Mouse (Mus musculus) liver, embryonic 13.5 days (tissue): ENCODE measurements around the gene Ppp1r14d. TPM values are rescaled to one million over a fixed set of nuclear protein-coding genes. Genes with fewer than 3 reads are reported as not detected.
A peak's percentile ranks its signal among the peaks of the same experiment; 100 is the strongest.

ENCODE experiments used
- ATAC-seq: fragments of 200-750 bp; cut with Nextera tagmentation; 2 replicates; pipeline ENCODE4 v1.8.0; 2017; ENCODE audit warnings: low read depth, mild to moderate bottlenecking, moderate number of reproducible peaks, moderate library complexity
- DNase-seq: peaks from one replicate; pipeline ENCODE4 v3.0.0; 2022
- H3K27ac ChIP-seq: fragments of 300-500 bp; sonication (generic); 2 replicates; pipeline ENCODE4 v1.5.1; 2015; ENCODE audit warnings: moderate library complexity, mild to moderate bottlenecking, inconsistent platforms
- H3K27me3 ChIP-seq: fragments of 300-500 bp; sonication (generic); 2 replicates; pipeline ENCODE4 v1.6.1; 2015; ENCODE audit warnings: mild to moderate bottlenecking, inconsistent platforms
- H3K36me3 ChIP-seq: fragments of 300-500 bp; sonication (generic); 2 replicates; pipeline ENCODE4 v1.6.1; 2015; ENCODE audit warnings: mild to moderate bottlenecking, inconsistent platforms
- H3K4me1 ChIP-seq: fragments of 300-500 bp; sonication (generic); replicated peaks from 2 replicates; pipeline ENCODE4 v1.6.1; 2015; ENCODE audit warnings: inconsistent platforms
- H3K4me2 ChIP-seq: fragments of 300-500 bp; sonication (generic); 2 replicates; pipeline ENCODE4 v1.6.1; 2015; ENCODE audit warnings: inconsistent platforms, mild to moderate bottlenecking, moderate library complexity
- H3K4me3 ChIP-seq: fragments of 300-500 bp; sonication (generic); replicated peaks from 2 replicates; pipeline ENCODE4 v1.5.1; 2015; ENCODE audit warnings: mild to moderate bottlenecking, inconsistent platforms
- H3K9ac ChIP-seq: fragments of 300-500 bp; sonication (generic); 2 replicates; pipeline ENCODE4 v1.6.1; 2015; ENCODE audit warnings: mild to moderate bottlenecking, inconsistent platforms
- H3K9me3 ChIP-seq: fragments of 300-500 bp; sonication (generic); replicated peaks from 2 replicates; pipeline ENCODE4 v1.6.1; 2016; ENCODE audit warnings: inconsistent platforms
- WGBS: fragments of 180-500 bp; shearing (Covaris S2); methylation state at CpG from one replicate; pipeline ENCODE4 v1.1.7; 2015; ENCODE audit not compliant: insufficient replicate concordance; 5-methylcytosine and 5-hydroxymethylcytosine counted together
- polyA plus RNA-seq: library from polyadenylated mRNA; unstranded; fragments of >200 nt; fragmentation: Nextera tagmentation; extraction: Ambion mirVana; gene quantifications from 2 replicates; pipeline ENCODE4 v1.2.1, GENCODE M21; 2015

Gene Ppp1r14d
- polyA plus RNA-seq, result not detected in 2 replicates

DNA sequence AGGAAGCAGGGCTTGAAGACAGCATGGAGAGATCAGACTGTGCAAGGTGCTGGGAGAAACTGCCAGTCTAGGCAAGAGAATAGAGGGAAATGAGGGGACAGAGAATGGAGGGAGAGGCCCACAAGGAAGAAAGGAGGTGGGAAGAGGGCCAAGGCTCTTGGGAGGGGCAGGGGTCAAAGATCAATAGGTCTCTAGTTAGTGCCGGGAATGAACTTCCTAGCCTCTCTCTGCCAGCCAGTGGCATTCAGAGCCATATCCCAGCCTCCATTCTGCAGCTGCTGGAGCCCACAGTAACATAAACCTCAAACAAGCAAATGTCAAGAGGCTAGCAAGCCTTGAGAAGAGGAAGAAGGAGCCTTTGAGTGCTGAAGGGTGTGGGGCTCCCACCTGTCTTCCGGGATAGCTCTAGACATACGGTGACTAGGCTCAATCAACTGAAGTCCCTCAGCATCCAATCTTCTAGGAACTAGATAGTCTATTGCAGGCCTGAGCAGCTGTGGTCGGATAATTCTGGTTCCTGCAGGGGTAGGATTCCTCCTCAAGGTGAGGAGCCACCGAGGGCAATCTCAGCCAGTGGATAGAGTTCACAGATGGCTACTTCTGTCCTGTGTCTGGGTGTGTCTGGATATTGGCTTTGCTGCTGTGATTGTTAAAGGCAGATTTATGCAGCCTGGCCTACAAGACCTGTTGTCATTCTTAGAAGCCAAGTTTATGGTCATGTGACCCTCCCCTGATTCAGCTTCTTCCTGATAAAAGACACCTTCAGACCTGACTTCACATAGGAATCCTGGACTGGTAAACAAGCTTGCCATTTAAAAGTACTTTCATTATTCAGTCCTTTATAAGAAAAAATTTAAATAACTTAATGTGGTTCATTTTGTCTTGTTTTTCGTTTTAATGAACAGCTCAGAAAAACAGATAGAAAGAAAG is at the start of gene Ppp1r14d:
Gene Ppp1r14d, minus strand, starts transcription at position 132 of the 930 bp plus-strand sequence.
- H3K27me3 ChIP-seq, result peaks cover 28% of the 10 kb centered on the region
- H3K9me3 ChIP-seq, result no peaks in the 10 kb centered on the region
- H3K4me2 ChIP-seq, result no peak within 1 kb of the TSS
- H3K9ac ChIP-seq, result no peak within 1 kb of the TSS
- DNase-seq (no peak), ATAC-seq (no peak)
- no peak within 1 kb of the TSS for H3K27ac ChIP-seq
- 47% methylated on average over 6 of the region's 6 CpGs for WGBS
- no peaks in the 10 kb centered on the region for H3K36me3 ChIP-seq
- no peak within 1 kb of the TSS for H3K4me3 ChIP-seq
- no peaks in the 10 kb centered on the region for H3K4me1 ChIP-seq

- WGBS, result 90% methylated on average over 23 of the region's 23 CpGs
- DNase-seq (no peak), ATAC-seq (no peak)
- Histone ChIP-seq H3K4me1 (peaks cover 5% of the 10 kb centered on the region; the same call in 1 of the 2 replicates), H3K27me3 (no peaks in the 10 kb centered on the region), H3K36me3 (no peaks in the 10 kb centered on the region), H3K27ac (no peak overlapping the region), H3K4me3 (no peak overlapping the region), H3K4me2 (no peak overlapping the region), H3K9ac (no peak overlapping the region), H3K9me3 (no peaks in the 10 kb centered on the region)
Measured at GRCm38 (mm10) chr2:119277810-119278209, 48.1 kb upstream of the Ppp1r14d start.

- H3K36me3 ChIP-seq, result no peaks in the 10 kb centered on the region
- no peak overlapping the region for H3K27ac ChIP-seq
- H3K27me3 ChIP-seq, result no peaks in the 10 kb centered on the region
- peaks cover 2% of the 10 kb centered on the region; the same call in 1 of the 2 replicates for H3K4me1 ChIP-seq
- no peaks in the 10 kb centered on the region for H3K9me3 ChIP-seq
- no peak overlapping the region for H3K4me2 ChIP-seq
- no peak for ATAC-seq
- WGBS, result 57% methylated on average over 7 of the region's 7 CpGs
- DNase-seq, result no peak
- no peak overlapping the region for H3K9ac ChIP-seq
- H3K4me3 ChIP-seq, result no peak overlapping the region
Measured at GRCm38 (mm10) chr2:119276926-119277325, 47.2 kb upstream of the Ppp1r14d start.

GRCm38 (mm10) chr2:119274126-119274525 is 44.4 kb upstream of the Ppp1r14d start:
- WGBS, result 81% methylated on average over 1 of the region's 1 CpGs

DNA sequence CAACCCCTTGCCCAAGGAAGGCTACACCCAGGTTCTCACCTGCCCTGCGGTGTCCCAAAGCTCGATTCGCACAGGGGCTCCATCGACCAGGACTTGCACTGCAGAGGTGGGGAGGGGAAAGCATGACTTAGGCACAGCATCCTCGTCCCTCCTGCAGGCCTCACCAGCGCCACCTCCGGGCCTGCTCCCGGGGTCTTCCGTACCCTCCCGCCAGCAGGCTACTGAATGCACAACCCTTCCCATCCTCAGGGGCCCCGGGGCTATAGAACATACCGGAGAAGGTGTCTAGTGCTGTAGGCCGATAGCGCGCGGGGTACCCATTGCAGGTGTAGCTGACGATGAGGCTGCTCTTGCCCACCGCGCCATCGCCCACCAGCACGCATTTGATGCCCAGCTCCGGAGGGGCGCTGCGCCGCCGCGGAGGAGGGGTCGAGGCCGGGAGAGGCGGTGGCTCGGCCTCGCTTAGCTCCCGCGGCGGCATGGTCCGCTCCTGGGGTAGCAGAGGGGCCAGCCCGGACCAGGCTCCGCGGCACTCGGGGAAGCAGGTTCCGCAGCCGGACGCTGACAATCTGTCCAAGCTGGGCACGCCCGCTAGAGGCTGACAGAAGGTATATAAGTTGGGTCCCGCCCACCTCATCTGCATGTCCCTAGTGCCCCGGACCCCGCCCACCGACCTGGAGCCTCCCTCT is 41.1 kb upstream of the Ppp1r14d start, which contains the start of gene Rhov:
Gene Rhov, minus strand, starts transcription at position 630 of the 689 bp plus-strand sequence.
- peak within 1 kb of the TSS; percentile 61 for H3K9ac ChIP-seq
- peak; percentile 67 for DNase-seq
- H3K36me3 ChIP-seq, result no peaks in the 10 kb centered on the region
- peak; percentile 80 for ATAC-seq
- H3K9me3 ChIP-seq, result no peaks in the 10 kb centered on the region
- peaks cover 10% of the 10 kb centered on the region for H3K4me1 ChIP-seq
- peak within 1 kb of the TSS; percentile 60 for H3K4me3 ChIP-seq
- H3K4me2 ChIP-seq, result peak within 1 kb of the TSS; percentile 90
- 2% methylated on average over 47 of the region's 49 CpGs for WGBS
- H3K27me3 ChIP-seq, result peaks cover 33% of the 10 kb centered on the region
- H3K27ac ChIP-seq, result no peak within 1 kb of the TSS

More at GRCm38 (mm10) chr2:119274126-119274525, 44.4 kb upstream of the Ppp1r14d start:
- no peaks in the 10 kb centered on the region for H3K36me3 ChIP-seq
- H3K4me2 ChIP-seq, result no peak overlapping the region
- no peak overlapping the region for H3K27ac ChIP-seq
- DNase-seq (no peak), ATAC-seq (no peak)
- H3K4me1 ChIP-seq, result peaks cover 10% of the 10 kb centered on the region
- H3K4me3 ChIP-seq, result no peak overlapping the region
- H3K9me3 ChIP-seq, result no peaks in the 10 kb centered on the region
- H3K27me3 ChIP-seq, result peaks cover 19% of the 10 kb centered on the region
- H3K9ac ChIP-seq, result no peak overlapping the region

DNA sequence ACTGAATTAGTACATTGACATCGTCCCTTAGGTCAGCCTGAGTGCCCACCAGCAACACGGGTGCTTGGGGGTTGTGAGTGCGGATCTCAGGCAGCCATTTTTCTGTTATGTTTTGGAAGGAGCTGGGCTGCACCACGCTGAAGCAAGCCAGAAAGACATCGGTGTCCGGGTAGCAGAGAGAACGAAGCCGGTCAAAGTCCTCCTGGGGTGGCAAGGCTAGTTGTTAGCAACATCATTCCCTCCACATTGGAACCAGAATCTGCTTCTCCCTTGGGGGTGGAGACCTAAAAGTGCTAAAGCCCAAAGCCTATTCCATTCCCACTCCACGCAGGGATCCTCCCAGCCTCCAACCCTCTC is 40.6 kb upstream of the Ppp1r14d start:
- 53% methylated on average over 9 of the region's 9 CpGs for WGBS

DNA sequence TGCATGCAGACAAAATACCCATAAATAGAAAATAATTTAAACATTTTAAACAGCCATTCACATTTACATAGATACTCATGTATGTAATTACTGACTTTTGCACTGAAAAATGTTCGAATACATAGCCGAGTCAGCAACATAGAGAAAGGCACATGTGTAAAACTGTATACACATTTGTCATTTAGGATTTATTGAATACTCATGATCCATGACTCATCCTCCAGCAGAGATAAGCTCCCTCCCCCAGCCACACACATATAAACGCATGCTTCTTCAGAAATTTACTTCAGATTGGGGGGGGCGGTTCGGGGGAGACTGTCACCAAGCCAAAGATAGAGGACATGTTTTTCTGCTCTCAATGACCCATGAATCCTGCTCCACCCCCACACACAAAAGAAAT is 34.1 kb upstream of the Ppp1r14d start:
- Histone ChIP-seq H3K4me1 (no peaks in the 10 kb centered on the region; the same call in 1 of the 2 replicates), H3K9me3 (no peaks in the 10 kb centered on the region), H3K4me2 (no peak overlapping the region), H3K27me3 (peaks cover 11% of the 10 kb centered on the region), H3K27ac (no peak overlapping the region), H3K9ac (no peak overlapping the region), H3K4me3 (no peak overlapping the region), H3K36me3 (no peaks in the 10 kb centered on the region)
- ATAC-seq (no peak), DNase-seq (no peak)
- WGBS, result 53% methylated on average over 5 of the region's 5 CpGs

More for the DNA sequence above, 40.6 kb upstream of the Ppp1r14d start:
- Histone ChIP-seq H3K9me3 (no peaks in the 10 kb centered on the region), H3K4me2 (peak overlapping the region; percentile 90), H3K9ac (0 out of 2 replicates have a peak overlapping the region, but pooled peaks have one; percentile 61), H3K4me1 (peaks cover 10% of the 10 kb centered on the region), H3K27me3 (peaks cover 33% of the 10 kb centered on the region), H3K27ac (no peak overlapping the region), H3K4me3 (peak overlapping the region; percentile 60; the same call in 1 of the 2 replicates), H3K36me3 (no peaks in the 10 kb centered on the region)
- no peak for DNase-seq
- no peak for ATAC-seq

DNA sequence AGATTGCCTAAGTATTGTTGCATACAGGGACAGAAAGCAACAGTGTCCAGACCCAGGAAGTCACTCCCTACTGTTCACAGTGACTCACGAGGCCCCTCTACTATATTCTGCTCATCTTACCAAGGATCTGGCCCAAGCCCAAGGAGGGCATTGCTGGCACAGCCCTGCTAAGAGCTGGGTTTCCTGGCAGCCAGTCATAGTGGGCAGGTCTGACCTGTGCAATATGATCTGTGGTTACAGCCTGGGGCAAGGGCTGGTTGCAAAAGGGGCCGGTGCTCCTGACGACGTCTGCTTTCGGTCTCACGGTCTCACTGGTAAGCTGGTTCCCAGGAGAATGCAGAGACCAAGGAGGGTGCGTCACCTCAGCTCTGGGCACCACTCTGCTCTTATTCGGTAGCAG is 33.3 kb upstream of the Ppp1r14d start:
- DNase-seq, result no peak
- 18% methylated on average over 8 of the region's 8 CpGs for WGBS
- no peaks in the 10 kb centered on the region for H3K36me3 ChIP-seq
- 0 out of 2 replicates have a peak overlapping the region, but pooled peaks have one; percentile 1 for H3K4me2 ChIP-seq
- no peak overlapping the region for H3K9ac ChIP-seq
- no peaks in the 10 kb centered on the region; the same call in 1 of the 2 replicates for H3K4me1 ChIP-seq
- H3K27me3 ChIP-seq, result peaks cover 6% of the 10 kb centered on the region; the same call in 1 of the 2 replicates
- H3K4me3 ChIP-seq, result no peak overlapping the region
- no peaks in the 10 kb centered on the region for H3K9me3 ChIP-seq
- no peak for ATAC-seq
- H3K27ac ChIP-seq, result no peak overlapping the region

- ATAC-seq, result no peak
- no peaks in the 10 kb centered on the region; the same call in 1 of the 2 replicates for H3K4me1 ChIP-seq
- no peak overlapping the region for H3K4me3 ChIP-seq
- no peaks in the 10 kb centered on the region for H3K36me3 ChIP-seq
- no peak overlapping the region for H3K4me2 ChIP-seq
- no peak overlapping the region for H3K27ac ChIP-seq
- DNase-seq, result no peak
- no peak overlapping the region for H3K9ac ChIP-seq
- 0 out of 2 replicates have a peak, but pooled peaks cover 3% of the 10 kb centered on the region for H3K27me3 ChIP-seq
- 59% methylated on average over 2 of the region's 2 CpGs for WGBS
- no peaks in the 10 kb centered on the region for H3K9me3 ChIP-seq
Measured at GRCm38 (mm10) chr2:119261326-119261725, 31.6 kb upstream of the Ppp1r14d start.

GRCm38 (mm10) chr2:119260518-119260917 is 30.8 kb upstream of the Ppp1r14d start:
- no peak for ATAC-seq
- no peak overlapping the region for H3K4me3 ChIP-seq
- 56% methylated on average over 1 of the region's 1 CpGs for WGBS

DNA sequence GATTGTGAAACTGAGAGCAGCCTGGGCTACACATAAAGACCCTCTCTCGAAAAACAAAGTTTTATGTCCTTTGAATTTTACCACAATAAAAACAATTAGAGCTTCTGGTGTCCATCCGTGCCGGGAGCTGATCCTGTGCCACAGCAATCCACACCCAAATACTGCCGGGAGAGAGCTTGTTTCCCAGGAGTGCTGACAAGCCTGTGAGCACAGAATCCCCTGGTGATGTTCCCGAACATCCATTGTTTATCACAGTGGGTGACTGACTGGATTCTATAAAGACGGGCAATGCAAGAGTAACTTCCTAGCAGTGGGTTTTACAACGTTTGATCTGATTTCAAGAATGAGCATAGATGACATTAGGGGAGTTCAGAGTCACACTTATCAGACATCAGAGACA is 25.3 kb upstream of the Ppp1r14d start:
- no peak for DNase-seq
- 31% methylated on average over 7 of the region's 7 CpGs for WGBS

More at GRCm38 (mm10) chr2:119260518-119260917, 30.8 kb upstream of the Ppp1r14d start:
- DNase-seq, result no peak
- no peak overlapping the region for H3K4me2 ChIP-seq
- peaks cover 4% of the 10 kb centered on the region for H3K27me3 ChIP-seq
- no peak overlapping the region for H3K9ac ChIP-seq
- H3K4me1 ChIP-seq, result no peaks in the 10 kb centered on the region; the same call in 1 of the 2 replicates
- no peak overlapping the region for H3K27ac ChIP-seq
- H3K9me3 ChIP-seq, result no peaks in the 10 kb centered on the region
- no peaks in the 10 kb centered on the region for H3K36me3 ChIP-seq

More for the DNA sequence above, 25.3 kb upstream of the Ppp1r14d start:
- H3K9me3 ChIP-seq, result no peaks in the 10 kb centered on the region
- no peaks in the 10 kb centered on the region for H3K36me3 ChIP-seq
- no peak overlapping the region for H3K4me2 ChIP-seq
- H3K9ac ChIP-seq, result no peak overlapping the region
- no peak for ATAC-seq
- peaks cover 31% of the 10 kb centered on the region for H3K27me3 ChIP-seq
- no peak overlapping the region for H3K27ac ChIP-seq
- no peak overlapping the region for H3K4me3 ChIP-seq
- peaks cover 10% of the 10 kb centered on the region for H3K4me1 ChIP-seq
